Mouse (Mus musculus): ENCODE measurements around the gene Chil1. TPM values are rescaled to one million over a fixed set of nuclear protein-coding genes. Genes with fewer than 3 reads are reported as not detected.

Gene Chil1
- polyA plus RNA-seq (2014; fragmentation: Illumina TruSeq; extraction: RNeasy Lipid Tissue Mini Kit (QIAGEN cat#74804); ENCODE audit: low read depth, low replicate concordance), result not detected

GRCm38 (mm10) chr1:134182025-134182424 is at the start of gene Chil1:
Gene Chil1, plus strand, starts transcription at chr1:134182176.

GRCm38 (mm10) chr1:134193126-134193525 is 11.2 kb downstream of the Chil1 start, which contains the start of gene Mybph:
Gene Mybph, plus strand, starts transcription at chr1:134193448.

GRCm38 (mm10) chr1:134235391-134235921 is 53.5 kb downstream of the Chil1 start, which contains the start of gene Adora1:
Gene Adora1, minus strand, starts transcription at chr1:134235431.

Other genes with a start within 250 kb of the Chil1 start
- gene Fmod, start 144.9 kb upstream of the Chil1 start, polyA plus RNA-seq (2014; fragmentation: Illumina TruSeq; extraction: RNeasy Lipid Tissue Mini Kit (QIAGEN cat#74804); ENCODE audit: low read depth, low replicate concordance), result 2.1 TPM
- 11.9 TPM for gene Btg2, start 103.1 kb upstream of the Chil1 start, polyA plus RNA-seq (2014; fragmentation: Illumina TruSeq; extraction: RNeasy Lipid Tissue Mini Kit (QIAGEN cat#74804); ENCODE audit: low read depth, low replicate concordance)
- gene Chit1, start 70.9 kb upstream of the Chil1 start, polyA plus RNA-seq (2014; fragmentation: Illumina TruSeq; extraction: RNeasy Lipid Tissue Mini Kit (QIAGEN cat#74804); ENCODE audit: low read depth, low replicate concordance), result not detected
- not detected for gene Mybph, start 11.3 kb downstream of the Chil1 start, polyA plus RNA-seq (2014; fragmentation: Illumina TruSeq; extraction: RNeasy Lipid Tissue Mini Kit (QIAGEN cat#74804); ENCODE audit: low read depth, low replicate concordance)
- gene Adora1, start 53.3 kb downstream of the Chil1 start, polyA plus RNA-seq (2014; fragmentation: Illumina TruSeq; extraction: RNeasy Lipid Tissue Mini Kit (QIAGEN cat#74804); ENCODE audit: low read depth, low replicate concordance), result 1.5 TPM
- not detected for gene Myog, start 107.8 kb downstream of the Chil1 start, polyA plus RNA-seq (2014; fragmentation: Illumina TruSeq; extraction: RNeasy Lipid Tissue Mini Kit (QIAGEN cat#74804); ENCODE audit: low read depth, low replicate concordance)
- not detected for gene Ppfia4, start 150.8 kb downstream of the Chil1 start, polyA plus RNA-seq (2014; fragmentation: Illumina TruSeq; extraction: RNeasy Lipid Tissue Mini Kit (QIAGEN cat#74804); ENCODE audit: low read depth, low replicate concordance)
- 87.0 TPM for gene Tmem183a, start 179.8 kb downstream of the Chil1 start, polyA plus RNA-seq (2014; fragmentation: Illumina TruSeq; extraction: RNeasy Lipid Tissue Mini Kit (QIAGEN cat#74804); ENCODE audit: low read depth, low replicate concordance)
- not detected for gene 4933406M09Rik, start 203.8 kb downstream of the Chil1 start, polyA plus RNA-seq (2014; fragmentation: Illumina TruSeq; extraction: RNeasy Lipid Tissue Mini Kit (QIAGEN cat#74804); ENCODE audit: low read depth, low replicate concordance)
- 16.9 TPM for gene Cyb5r1, start 223.4 kb downstream of the Chil1 start, polyA plus RNA-seq (2014; fragmentation: Illumina TruSeq; extraction: RNeasy Lipid Tissue Mini Kit (QIAGEN cat#74804); ENCODE audit: low read depth, low replicate concordance)
- 47.0 TPM for gene Adipor1, start 233.2 kb downstream of the Chil1 start, polyA plus RNA-seq (2014; fragmentation: Illumina TruSeq; extraction: RNeasy Lipid Tissue Mini Kit (QIAGEN cat#74804); ENCODE audit: low read depth, low replicate concordance)